Mouse (Mus musculus) heart, postnatal 10 days (tissue): ENCODE measurements at regions not wholly inside any gene's neighbourhood (a gene's known extent, or its start where the extent isn't known, plus 50 kb on each side); places are given as distances from the start of the nearest gene placed in this dataset.
A peak's percentile ranks its signal among the peaks of the same experiment; 100 is the strongest.

ENCODE experiments used
- DNase-seq, 2 experiments: peaks; one replicate each; pipeline ENCODE4 v3.0.0; 2021
- intact Hi-C: fragments of 180-260 bp; cut with DNase I; formaldehyde crosslinking; loops from one replicate; pipeline ENCODE4 v1.15.1; 2025

DNA sequence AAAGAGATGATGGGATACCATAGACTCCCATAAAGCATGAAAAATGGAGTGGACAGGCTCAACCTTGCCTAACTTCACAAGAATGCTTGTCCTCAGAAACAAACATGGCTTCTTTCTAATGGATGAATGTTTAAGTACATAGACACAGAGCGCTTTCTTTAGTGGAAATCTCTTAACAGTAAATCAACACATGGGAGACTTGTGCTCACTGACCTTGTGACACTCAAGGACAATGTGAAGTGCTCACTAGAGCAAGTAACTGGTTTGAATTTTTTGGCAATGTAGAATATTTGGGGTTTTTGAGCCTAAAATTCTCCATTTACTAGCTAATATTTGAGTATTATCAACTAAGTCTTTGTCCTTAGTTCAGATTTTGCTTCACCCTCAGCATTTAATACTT lies 88.0 kb downstream of the Tent5c start:
- intact Hi-C loops = no loop called here
- DNase-seq = no peak

DNA sequence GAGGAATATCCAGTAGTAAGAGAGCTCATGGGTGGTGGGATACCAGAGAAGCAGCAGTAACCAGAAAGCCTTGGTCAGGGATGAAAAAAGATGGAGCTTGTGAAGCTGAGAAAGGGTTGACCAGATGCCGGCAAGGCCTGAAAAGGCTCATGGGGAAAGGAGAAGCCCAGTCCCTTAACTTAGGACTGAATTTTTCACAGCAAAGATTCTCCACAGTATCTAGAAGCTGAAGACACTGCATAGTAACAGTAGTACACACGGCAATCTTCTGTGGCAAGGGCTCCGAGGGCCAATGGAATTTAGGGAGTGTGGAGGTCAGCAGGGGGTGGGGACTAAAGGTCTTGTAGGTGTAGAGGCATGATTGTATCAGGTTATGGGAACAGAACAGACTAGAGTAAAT lies 91.6 kb downstream of the Tent5c start:
- intact Hi-C loops = no loop called here
- no peak for DNase-seq

- peak; percentile 12 to 15 for DNase-seq
- intact Hi-C loops = no loop called here
These were observed 94.1 kb downstream of the Tent5c start for GRCm38 (mm10) chr3:100394911-100395604.

DNA sequence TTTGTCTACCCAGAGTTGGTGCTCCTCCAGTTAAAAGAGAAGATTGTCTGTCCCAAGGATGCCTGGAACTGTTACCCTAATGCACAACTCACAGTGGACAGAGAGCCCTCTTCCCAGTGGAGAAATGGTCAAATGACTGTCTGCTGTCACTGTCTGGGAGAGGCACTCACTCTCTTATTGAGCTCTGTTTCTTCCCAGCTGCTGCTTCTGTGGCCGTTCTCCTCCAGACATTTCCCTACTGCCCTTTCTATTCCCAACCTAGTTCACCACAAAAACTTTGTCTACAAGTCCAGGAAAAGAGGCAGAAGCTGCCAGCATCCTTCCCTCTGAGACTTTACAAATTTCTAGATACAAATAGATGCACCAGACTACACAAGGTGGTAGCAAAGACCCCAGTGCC lies 95.2 kb downstream of the Tent5c start:
- intact Hi-C loops = no loop called here
- DNase-seq = no peak

DNA sequence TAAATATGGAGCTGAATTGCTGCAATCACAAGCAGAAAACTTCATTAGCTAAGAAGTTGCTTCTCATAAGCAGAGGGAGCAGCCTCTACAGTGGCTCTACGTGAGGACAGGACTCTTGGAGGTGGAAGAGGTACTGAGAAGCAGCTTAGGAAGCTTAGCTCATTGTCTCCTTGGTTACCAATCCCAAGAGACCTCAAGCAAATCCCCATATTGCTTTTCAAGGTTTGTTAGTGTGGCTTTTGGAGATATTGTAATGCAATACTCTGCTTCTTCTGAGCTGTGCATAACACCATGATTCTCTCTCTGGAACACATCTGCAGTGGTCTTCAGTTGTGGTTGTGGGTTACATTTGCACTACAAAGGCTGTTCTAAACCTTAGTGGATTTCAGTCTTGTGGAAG lies 106.9 kb downstream of the Tent5c start:
- no peak for DNase-seq
- intact Hi-C loops = no loop called here

DNA sequence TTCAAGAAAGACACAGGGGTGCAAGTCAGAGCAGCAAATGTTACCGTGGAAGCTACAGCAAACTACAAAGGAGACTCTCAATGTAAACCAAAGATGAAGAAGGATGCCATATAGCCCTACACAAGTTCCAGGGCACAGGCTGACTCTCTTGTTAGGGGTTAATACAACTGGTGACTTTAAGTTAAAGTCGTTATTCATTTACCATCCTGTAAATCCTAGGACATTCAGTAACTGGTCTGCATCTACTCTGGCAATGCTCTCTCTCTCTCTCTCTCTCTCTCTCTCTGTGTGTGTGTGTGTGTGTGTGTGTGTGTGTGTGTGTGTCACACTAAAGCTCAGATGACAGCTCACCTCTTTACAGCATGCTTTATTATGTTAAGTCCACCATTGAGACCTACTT lies 107.8 kb downstream of the Tent5c start:
- intact Hi-C loops = no loop called here

GRCm38 (mm10) chr3:100376162-100376561 lies 113.0 kb downstream of the Tent5c start:
- DNase-seq = no peak
- intact Hi-C loops = no loop called here

More for the DNA sequence above, 107.8 kb downstream of the Tent5c start:
- DNase-seq = no peak

DNA sequence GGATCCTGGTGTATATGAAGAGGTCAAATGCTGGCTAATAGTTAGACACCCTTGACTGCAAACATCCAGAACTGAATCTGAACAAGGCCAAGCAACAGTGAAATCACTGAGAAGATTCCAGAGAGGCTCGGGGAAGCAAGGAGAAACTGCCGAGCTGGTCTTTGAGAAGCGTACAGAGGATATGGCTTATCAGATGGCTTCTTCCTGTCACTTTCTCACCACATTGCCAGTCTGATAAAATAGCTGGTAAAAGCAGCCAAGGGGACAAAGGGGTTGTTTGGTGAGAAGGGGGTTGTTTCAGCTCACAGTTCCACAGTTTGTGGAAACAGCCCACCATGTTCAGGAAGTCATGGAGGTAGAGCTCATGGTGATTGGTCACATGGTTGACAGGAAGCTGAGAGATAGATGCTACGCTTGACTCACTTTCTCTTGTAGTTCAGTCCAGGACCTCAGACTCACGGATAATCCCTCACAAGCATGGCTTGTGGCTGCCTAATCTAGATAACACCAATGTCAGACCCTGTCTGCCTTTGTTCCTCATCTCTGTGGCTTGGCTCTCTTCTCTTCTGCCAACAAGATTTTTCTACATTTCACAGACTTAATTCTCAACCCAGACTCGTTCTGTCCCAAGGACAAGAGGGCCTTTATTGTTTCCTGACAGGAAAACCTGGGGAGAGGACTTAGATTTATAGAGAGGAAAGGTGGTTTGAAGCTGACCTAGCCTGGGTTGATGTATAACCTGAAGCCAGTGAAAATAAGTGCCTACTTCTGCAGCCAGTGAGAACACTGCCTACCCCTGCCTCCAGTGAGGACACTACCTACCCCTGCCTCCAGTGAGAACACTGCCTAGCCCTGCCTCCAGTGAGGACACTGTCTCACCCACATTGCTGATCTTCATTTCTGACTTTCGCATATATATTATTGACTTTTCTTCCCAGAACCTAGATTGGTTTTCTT lies 122.0 kb downstream of the Tent5c start:
- no peak for DNase-seq
- intact Hi-C loops = no loop called here

- intact Hi-C loops = no loop called here
- no peak for DNase-seq
These were observed 122.7 kb downstream of the Tent5c start for GRCm38 (mm10) chr3:100366447-100366846.

DNA sequence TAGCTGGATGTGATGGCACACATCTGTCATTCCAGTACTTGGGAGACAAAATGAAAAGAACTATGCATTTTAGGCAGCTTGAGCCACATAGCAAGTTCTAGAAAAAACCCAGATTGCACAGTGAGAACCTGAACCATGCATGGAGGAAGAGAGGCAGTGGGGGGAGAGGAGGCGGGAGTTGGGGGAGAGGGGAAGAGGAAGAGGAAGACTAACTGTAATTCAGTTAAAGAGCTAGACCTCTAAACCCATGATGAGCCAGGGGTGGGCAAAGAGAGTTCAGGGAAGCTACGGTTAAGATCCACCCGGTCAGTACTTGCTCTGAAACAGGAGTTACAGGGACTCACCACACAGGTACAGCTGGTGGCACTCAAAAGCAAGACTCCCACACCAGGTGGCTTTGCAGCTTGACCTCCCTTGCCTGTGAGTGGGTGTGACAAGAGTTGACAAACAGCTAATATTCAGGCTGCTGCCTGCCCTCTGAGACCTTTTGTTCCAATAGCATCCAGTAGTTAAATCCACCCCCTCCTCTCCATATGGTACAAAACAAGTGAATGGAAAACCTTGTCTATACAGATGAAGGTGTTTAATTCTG lies 123.7 kb downstream of the Tent5c start:
- DNase-seq = no peak
- intact Hi-C loops = no loop called here

- intact Hi-C loops = no loop called here
- DNase-seq = no peak
These were observed 124.4 kb downstream of the Tent5c start for GRCm38 (mm10) chr3:100364706-100365105.

GRCm38 (mm10) chr3:100362983-100363382 lies 126.1 kb downstream of the Tent5c start:
- intact Hi-C loops = no loop called here
- no peak for DNase-seq

DNA sequence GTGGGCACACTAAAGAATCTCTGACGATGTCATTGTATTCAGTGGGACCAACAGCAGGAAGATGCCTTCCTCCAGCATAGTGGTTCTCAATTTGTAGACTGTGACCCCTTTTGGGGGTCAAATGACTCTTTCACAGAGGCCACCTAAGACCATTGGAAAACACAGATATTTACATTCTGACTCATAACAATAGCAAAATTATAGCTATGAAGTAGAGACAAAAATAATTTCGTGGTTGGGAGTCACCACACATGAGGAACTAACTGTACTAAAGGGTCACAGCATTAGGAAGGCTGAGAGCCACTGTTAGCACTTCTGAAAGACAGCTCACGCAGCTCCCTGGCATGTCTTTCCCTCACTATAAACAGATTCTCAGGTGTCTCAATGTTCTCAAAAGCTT lies 129.1 kb downstream of the Tent5c start:
- intact Hi-C loops = no loop called here
- no peak for DNase-seq

GRCm38 (mm10) chr3:100359036-100359435 lies 130.1 kb downstream of the Tent5c start:
- DNase-seq = peak; percentile 51 to 63
- intact Hi-C loops = loop anchor here (2.0 kb wide), 1 partner anchor 210 kb away; no protein-coding TSS in a partner anchor

GRCm38 (mm10) chr3:100333478-100333877 lies 155.6 kb downstream of the Tent5c start:
- intact Hi-C loops = no loop called here
- DNase-seq = no peak

GRCm38 (mm10) chr3:100318357-100318756 lies 156.2 kb upstream of the Wdr3 start:
- intact Hi-C loops = no loop called here
- DNase-seq = no peak

DNA sequence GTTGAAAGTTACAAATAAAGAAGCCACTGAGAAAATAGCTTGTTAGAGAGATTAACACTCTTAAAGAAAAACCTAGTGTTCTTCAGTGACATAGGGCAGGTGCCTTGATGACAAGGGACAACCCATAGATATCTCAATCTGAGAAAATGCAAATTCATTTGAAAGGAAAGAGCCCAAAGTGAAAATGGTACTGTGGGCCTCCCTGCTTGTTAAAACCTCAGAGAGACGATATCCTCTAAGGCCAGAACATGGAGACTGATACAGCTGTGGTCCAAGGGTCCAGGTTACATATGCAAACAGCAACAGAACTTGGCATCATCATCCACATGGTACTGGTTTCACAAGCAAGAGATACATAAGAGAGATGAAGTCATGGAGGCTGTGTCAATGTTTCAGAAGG lies 125.6 kb upstream of the Wdr3 start:
- intact Hi-C loops = no loop called here

GRCm38 (mm10) chr3:100266976-100267375 lies 104.8 kb upstream of the Wdr3 start:
- intact Hi-C loops = no loop called here
- no peak for DNase-seq

More for the DNA sequence above, 125.6 kb upstream of the Wdr3 start:
- DNase-seq = no peak

- intact Hi-C loops = no loop called here
- DNase-seq = no peak
These were observed 102.8 kb upstream of the Wdr3 start for GRCm38 (mm10) chr3:100264991-100265390.
